Mouse (Mus musculus): ENCODE measurements around the gene Ifitm6. TPM values are rescaled to one million over a fixed set of nuclear protein-coding genes. Genes with fewer than 3 reads are reported as not detected.
"Not testable (repeated sequence)": the region's sequence is repeated elsewhere in the genome, so short reads cannot be mapped to it uniquely, and the experiment has no call there.

Gene Ifitm6
- total RNA-seq, 2 experiments from 2014 or later = 1,518 to 1,773 TPM

GRCm38 (mm10) chr7:140974940-140975339, 42.8 kb downstream of the Ifitm6 start:
- no peak for ATAC-seq (ENCODE audit: poor library complexity, severe bottlenecking)

- ATAC-seq (ENCODE audit: poor library complexity, severe bottlenecking) = no peak
These were observed 44.1 kb downstream of the Ifitm6 start for GRCm38 (mm10) chr7:140973396-140974165.

GRCm38 (mm10) chr7:140971479-140972171, 46.1 kb downstream of the Ifitm6 start:
- ATAC-seq (ENCODE audit: poor library complexity, severe bottlenecking) = peak; percentile 41; the same call in 1 of the 2 replicates

GRCm38 (mm10) chr7:140970931-140971330, 46.8 kb downstream of the Ifitm6 start:
- ATAC-seq (ENCODE audit: poor library complexity, severe bottlenecking) = peak; percentile 9; the same call in 1 of the 2 replicates

GRCm38 (mm10) chr7:140968710-140969109, 49.0 kb downstream of the Ifitm6 start:
- ATAC-seq (ENCODE audit: poor library complexity, severe bottlenecking) = not testable (repeated sequence)

GRCm38 (mm10) chr7:140967862-140968591, 49.7 kb downstream of the Ifitm6 start:
- ATAC-seq (ENCODE audit: poor library complexity, severe bottlenecking) = peak; percentile 70

GRCm38 (mm10) chr7:140966921-140967320, 50.8 kb downstream of the Ifitm6 start, which contains the start of gene Ifitm1:
Gene Ifitm1, plus strand, starts transcription at chr7:140967221.
- no peak for ATAC-seq (ENCODE audit: poor library complexity, severe bottlenecking)

Other genes with a start within 250 kb of the Ifitm6 start
Only the 30 nearest of the 31 such genes appear.
- gene Syce1, start 230.1 kb downstream of the Ifitm6 start, total RNA-seq (2015) = 0.21 and 0.69 TPM in 2 replicates
- gene Syce1, start 230.1 kb downstream of the Ifitm6 start, total RNA-seq (2017) = 0.15 and 0.73 TPM in 2 replicates
- 0.16 TPM in 1 of 2 replicates, not detected in the other for gene Zfp941, start 195.7 kb downstream of the Ifitm6 start, total RNA-seq (2015)
- gene Zfp941, start 195.7 kb downstream of the Ifitm6 start, total RNA-seq (2017) = 0.22 and 0.33 TPM in 2 replicates
- not detected in 2 replicates for gene Urah, start 182.9 kb downstream of the Ifitm6 start, total RNA-seq (2015)
- not detected in 2 replicates for gene Urah, start 182.9 kb downstream of the Ifitm6 start, total RNA-seq (2017)
- gene Scgb1c1, start 172.4 kb downstream of the Ifitm6 start, total RNA-seq (2015) = not detected in 2 replicates
- not detected in 2 replicates for gene Scgb1c1, start 172.4 kb downstream of the Ifitm6 start, total RNA-seq (2017)
- not detected in 2 replicates for gene Odf3, start 170.1 kb downstream of the Ifitm6 start, total RNA-seq (2015)
- not detected in 2 replicates for gene Odf3, start 170.1 kb downstream of the Ifitm6 start, total RNA-seq (2017)
- not detected in 2 replicates for gene Gm45785, start 161.6 kb downstream of the Ifitm6 start, total RNA-seq (2015)
- not detected in 2 replicates for gene Gm45785, start 161.6 kb downstream of the Ifitm6 start, total RNA-seq (2017)
- 41.7 and 44.7 TPM in 2 replicates for gene Ric8a, start 161.0 kb downstream of the Ifitm6 start, total RNA-seq (2015)
- 29.7 and 30.4 TPM in 2 replicates for gene Ric8a, start 161.0 kb downstream of the Ifitm6 start, total RNA-seq (2017)
- 12.9 and 13.2 TPM in 2 replicates for gene Bet1l, start 160.3 kb downstream of the Ifitm6 start, total RNA-seq (2015)
- 15.5 and 37.7 TPM in 2 replicates for gene Bet1l, start 160.3 kb downstream of the Ifitm6 start, total RNA-seq (2017)
- gene Psmd13, start 136.0 kb downstream of the Ifitm6 start, total RNA-seq (2015) = 87.5 and 89.5 TPM in 2 replicates
- 165 and 167 TPM in 2 replicates for gene Psmd13, start 136.0 kb downstream of the Ifitm6 start, total RNA-seq (2017)
- 7.9 and 9.1 TPM in 2 replicates for gene Sirt3, start 135.6 kb downstream of the Ifitm6 start, total RNA-seq (2015)
- gene Sirt3, start 135.6 kb downstream of the Ifitm6 start, total RNA-seq (2017) = 6.7 and 9.5 TPM in 2 replicates
- not detected in 2 replicates for gene Cox8b, start 117.5 kb downstream of the Ifitm6 start, total RNA-seq (2015)
- not detected in 2 replicates for gene Cox8b, start 117.5 kb downstream of the Ifitm6 start, total RNA-seq (2017)
- gene Nlrp6, start 97.0 kb downstream of the Ifitm6 start, total RNA-seq (2015) = not detected in 2 replicates
- gene Nlrp6, start 97.0 kb downstream of the Ifitm6 start, total RNA-seq (2017) = not detected in 2 replicates
- 8.7 and 9.3 TPM in 2 replicates for gene Pgghg, start 76.5 kb downstream of the Ifitm6 start, total RNA-seq (2015)
- gene Pgghg, start 76.5 kb downstream of the Ifitm6 start, total RNA-seq (2017) = 7.8 and 10.2 TPM in 2 replicates
- 0.78 and 2.3 TPM in 2 replicates for gene Ifitm5, start 67.6 kb downstream of the Ifitm6 start, total RNA-seq (2015)
- gene Ifitm5, start 67.6 kb downstream of the Ifitm6 start, total RNA-seq (2017) = 1.3 TPM in 1 of 2 replicates, not detected in the other
- gene Gm45717, start 62.0 kb downstream of the Ifitm6 start, total RNA-seq (2015) = not detected in 2 replicates
- 0.88 TPM in 1 of 2 replicates, not detected in the other for gene Gm45717, start 62.0 kb downstream of the Ifitm6 start, total RNA-seq (2017)
- gene Ifitm2, start 61.9 kb downstream of the Ifitm6 start, total RNA-seq (2015) = 773 and 813 TPM in 2 replicates
- 401 and 447 TPM in 2 replicates for gene Ifitm2, start 61.9 kb downstream of the Ifitm6 start, total RNA-seq (2017)
- 110 and 111 TPM in 2 replicates for gene Ifitm1, start 50.7 kb downstream of the Ifitm6 start, total RNA-seq (2015)
- gene Ifitm1, start 50.7 kb downstream of the Ifitm6 start, total RNA-seq (2017) = 48.4 and 56.3 TPM in 2 replicates
- 2,002 and 2,201 TPM in 2 replicates for gene Ifitm3, start 7.2 kb downstream of the Ifitm6 start, total RNA-seq (2015)
- gene Ifitm3, start 7.2 kb downstream of the Ifitm6 start, total RNA-seq (2017) = 715 and 839 TPM in 2 replicates
- not detected in 2 replicates for gene Gm17387, start 11.2 kb upstream of the Ifitm6 start, total RNA-seq (2015)
- not detected in 2 replicates for gene Gm17387, start 11.2 kb upstream of the Ifitm6 start, total RNA-seq (2017)
- gene B4galnt4, start 43.2 kb upstream of the Ifitm6 start, total RNA-seq (2015) = 1.5 and 3.0 TPM in 2 replicates
- gene B4galnt4, start 43.2 kb upstream of the Ifitm6 start, total RNA-seq (2017) = 1.7 and 2.5 TPM in 2 replicates
- gene Pkp3, start 60.3 kb upstream of the Ifitm6 start, total RNA-seq (2015) = 6.7 and 9.7 TPM in 2 replicates
- gene Pkp3, start 60.3 kb upstream of the Ifitm6 start, total RNA-seq (2017) = 3.8 and 6.1 TPM in 2 replicates
- 7.5 and 9.3 TPM in 2 replicates for gene Sigirr, start 82.6 kb upstream of the Ifitm6 start, total RNA-seq (2015)
- 7.7 and 8.2 TPM in 2 replicates for gene Sigirr, start 82.6 kb upstream of the Ifitm6 start, total RNA-seq (2017)
- gene Ano9, start 99.9 kb upstream of the Ifitm6 start, total RNA-seq (2015) = not detected in 2 replicates
- gene Ano9, start 99.9 kb upstream of the Ifitm6 start, total RNA-seq (2017) = not detected in 2 replicates
- gene Ptdss2, start 104.5 kb upstream of the Ifitm6 start, total RNA-seq (2015) = 7.1 and 10.2 TPM in 2 replicates
- 1.9 and 2.6 TPM in 2 replicates for gene Ptdss2, start 104.5 kb upstream of the Ifitm6 start, total RNA-seq (2017)
- gene Rnh1, start 154.9 kb upstream of the Ifitm6 start, total RNA-seq (2015) = 70.5 and 86.8 TPM in 2 replicates
- gene Rnh1, start 154.9 kb upstream of the Ifitm6 start, total RNA-seq (2017) = 74.2 and 94.3 TPM in 2 replicates
- gene Hras, start 176.1 kb upstream of the Ifitm6 start, total RNA-seq (2015) = 29.0 and 40.0 TPM in 2 replicates
- gene Hras, start 176.1 kb upstream of the Ifitm6 start, total RNA-seq (2017) = 20.7 and 27.1 TPM in 2 replicates
- 2.1 and 2.2 TPM in 2 replicates for gene Lrrc56, start 176.2 kb upstream of the Ifitm6 start, total RNA-seq (2015)
- 1.3 and 4.3 TPM in 2 replicates for gene Lrrc56, start 176.2 kb upstream of the Ifitm6 start, total RNA-seq (2017)
- gene Lmntd2, start 196.2 kb upstream of the Ifitm6 start, total RNA-seq (2015) = 0.36 TPM in 1 of 2 replicates, not detected in the other
- 0.04 TPM in 1 of 2 replicates, not detected in the other for gene Lmntd2, start 196.2 kb upstream of the Ifitm6 start, total RNA-seq (2017)
- gene Rassf7, start 197.9 kb upstream of the Ifitm6 start, total RNA-seq (2015) = 3.9 and 4.1 TPM in 2 replicates
- 2.2 and 4.1 TPM in 2 replicates for gene Rassf7, start 197.9 kb upstream of the Ifitm6 start, total RNA-seq (2017)
- 42.8 and 48.9 TPM in 2 replicates for gene Phrf1, start 210.9 kb upstream of the Ifitm6 start, total RNA-seq (2015)
- gene Phrf1, start 210.9 kb upstream of the Ifitm6 start, total RNA-seq (2017) = 48.7 and 63.5 TPM in 2 replicates